Mouse (Mus musculus): ENCODE measurements around the gene Nubp2. TPM values are rescaled to one million over a fixed set of nuclear protein-coding genes. Genes with fewer than 3 reads are reported as not detected.

Gene Nubp2
- polyA plus RNA-seq, 1 experiment from 2014 or later: 63.2 TPM

GRCm38 (mm10) chr17:24900014-24900413 lies 13.9 kb upstream of the Nubp2 start:
- no peak overlapping the region for H3K9ac ChIP-seq (replicated peaks)
- H3K9me3 ChIP-seq (replicated peaks): no peaks in the 10 kb centered on the region
- H3K4me2 ChIP-seq: no peak overlapping the region
- no peak for ATAC-seq (ENCODE audit: low FRiP score)
- no peak overlapping the region for H3K27ac ChIP-seq (replicated peaks)
- H3K4me1 ChIP-seq: peaks cover 34% of the 10 kb centered on the region
- H3K4me3 ChIP-seq (replicated peaks): no peak overlapping the region
- H3K27me3 ChIP-seq (replicated peaks): no peaks in the 10 kb centered on the region
- H3K36me3 ChIP-seq: peaks cover 78% of the 10 kb centered on the region
- 98% methylated on average over 6 of the region's 6 CpGs for WGBS

GRCm38 (mm10) chr17:24899153-24899552 lies 13.0 kb upstream of the Nubp2 start:
- Histone ChIP-seq H3K4me2 (no peak overlapping the region), H3K27me3 (replicated peaks) (no peaks in the 10 kb centered on the region), H3K9ac (replicated peaks) (no peak overlapping the region), H3K4me1 (peaks cover 37% of the 10 kb centered on the region), H3K4me3 (replicated peaks) (no peak overlapping the region), H3K36me3 (peaks cover 70% of the 10 kb centered on the region), H3K27ac (replicated peaks) (no peak overlapping the region), H3K9me3 (replicated peaks) (no peaks in the 10 kb centered on the region)
- 81% methylated on average over 5 of the region's 5 CpGs for WGBS
- ATAC-seq (ENCODE audit: low FRiP score): no peak

- Histone ChIP-seq H3K9ac (replicated peaks) (0 out of 2 replicates have a peak overlapping the region, but pooled peaks have one; percentile 93), H3K4me2 (peak overlapping the region; percentile 99)
These were observed 12.1 kb upstream of the Nubp2 start for GRCm38 (mm10) chr17:24898041-24898854.

GRCm38 (mm10) chr17:24897600-24897999 lies 11.5 kb upstream of the Nubp2 start:
- Histone ChIP-seq H3K4me3 (replicated peaks) (peak overlapping the region; percentile 87), H3K9me3 (replicated peaks) (no peaks in the 10 kb centered on the region), H3K4me2 (peak overlapping the region; percentile 99), H3K36me3 (peaks cover 64% of the 10 kb centered on the region), H3K27ac (replicated peaks) (no peak overlapping the region), H3K4me1 (peaks cover 51% of the 10 kb centered on the region), H3K9ac (replicated peaks) (peak overlapping the region; percentile 93), H3K27me3 (replicated peaks) (no peaks in the 10 kb centered on the region)
- ATAC-seq (ENCODE audit: low FRiP score): no peak
- WGBS: 76% methylated on average over 4 of the region's 4 CpGs

More at GRCm38 (mm10) chr17:24898041-24898854, 12.1 kb upstream of the Nubp2 start:
- no peak for ATAC-seq (ENCODE audit: low FRiP score)
- peaks cover 46% of the 10 kb centered on the region for H3K4me1 ChIP-seq
- peaks cover 64% of the 10 kb centered on the region for H3K36me3 ChIP-seq
- peak overlapping the region; percentile 87; the same call in 1 of the 2 replicates for H3K4me3 ChIP-seq (replicated peaks)
- no peak overlapping the region for H3K27ac ChIP-seq (replicated peaks)
- no peaks in the 10 kb centered on the region for H3K27me3 ChIP-seq (replicated peaks)
- H3K9me3 ChIP-seq (replicated peaks): no peaks in the 10 kb centered on the region
- WGBS: 91% methylated on average over 4 of the region's 4 CpGs

GRCm38 (mm10) chr17:24896993-24897269 lies 10.8 kb upstream of the Nubp2 start:
- peak; percentile 9; the same call in 1 of the 2 replicates for ATAC-seq (ENCODE audit: low FRiP score)
- H3K27ac ChIP-seq (replicated peaks): peak overlapping the region; percentile 88
- no peaks in the 10 kb centered on the region for H3K27me3 ChIP-seq (replicated peaks)
- 23% methylated on average over 11 of the region's 11 CpGs for WGBS
- peak overlapping the region; percentile 87 for H3K4me3 ChIP-seq (replicated peaks)
- peak overlapping the region; percentile 99 for H3K4me2 ChIP-seq
- peaks cover 64% of the 10 kb centered on the region for H3K36me3 ChIP-seq
- H3K9ac ChIP-seq (replicated peaks): peak overlapping the region; percentile 93
- H3K9me3 ChIP-seq (replicated peaks): no peaks in the 10 kb centered on the region
- H3K4me1 ChIP-seq: peaks cover 51% of the 10 kb centered on the region

GRCm38 (mm10) chr17:24896241-24896992 lies 10.3 kb upstream of the Nubp2 start, which contains the start of gene Nme3:
Gene Nme3 (plus strand): TSS chr17:24896500.
- 1% methylated on average over 50 of the region's 50 CpGs for WGBS
- Histone ChIP-seq H3K36me3 (peaks cover 63% of the 10 kb centered on the region), H3K4me2 (peak within 1 kb of the TSS; percentile 99), H3K27me3 (replicated peaks) (no peaks in the 10 kb centered on the region), H3K4me3 (replicated peaks) (peak within 1 kb of the TSS; percentile 87), H3K4me1 (peaks cover 52% of the 10 kb centered on the region), H3K9ac (replicated peaks) (peak within 1 kb of the TSS; percentile 93), H3K27ac (replicated peaks) (peak within 1 kb of the TSS; percentile 88), H3K9me3 (replicated peaks) (no peaks in the 10 kb centered on the region)
- peak; percentile 72 for ATAC-seq (ENCODE audit: low FRiP score)

- H3K36me3 ChIP-seq: peaks cover 63% of the 10 kb centered on the region
- ATAC-seq (ENCODE audit: low FRiP score): no peak
- peak overlapping the region; percentile 99 for H3K4me2 ChIP-seq
- peak overlapping the region; percentile 87 for H3K4me3 ChIP-seq (replicated peaks)
- no peaks in the 10 kb centered on the region for H3K9me3 ChIP-seq (replicated peaks)
- peak overlapping the region; percentile 88 for H3K27ac ChIP-seq (replicated peaks)
- WGBS: 10% methylated on average over 23 of the region's 23 CpGs
- H3K27me3 ChIP-seq (replicated peaks): no peaks in the 10 kb centered on the region
- peaks cover 54% of the 10 kb centered on the region for H3K4me1 ChIP-seq
- peak overlapping the region; percentile 93 for H3K9ac ChIP-seq (replicated peaks)
These were observed 9.6 kb upstream of the Nubp2 start for GRCm38 (mm10) chr17:24895571-24896240.

- peak within 1 kb of the TSS; percentile 88 for H3K27ac ChIP-seq (replicated peaks)
- ATAC-seq (ENCODE audit: low FRiP score): peak; percentile 68
- H3K4me2 ChIP-seq: peak within 1 kb of the TSS; percentile 99
- under 1% methylated on average over 62 of the region's 62 CpGs for WGBS
- H3K4me1 ChIP-seq: peaks cover 61% of the 10 kb centered on the region
- no peaks in the 10 kb centered on the region for H3K9me3 ChIP-seq (replicated peaks)
- no peaks in the 10 kb centered on the region for H3K27me3 ChIP-seq (replicated peaks)
- peaks cover 63% of the 10 kb centered on the region for H3K36me3 ChIP-seq
- H3K9ac ChIP-seq (replicated peaks): peak within 1 kb of the TSS; percentile 93
- H3K4me3 ChIP-seq (replicated peaks): peak within 1 kb of the TSS; percentile 87
These were observed 8.9 kb upstream of the Nubp2 start, which contains the start of the genes Eme2 and Mrps34 for GRCm38 (mm10) chr17:24894995-24895547. Gene Eme2 (minus strand): TSS chr17:24895087. Gene Mrps34 (plus strand): TSS chr17:24895116.

- H3K4me1 ChIP-seq: peaks cover 65% of the 10 kb centered on the region
- peak overlapping the region; percentile 93 for H3K9ac ChIP-seq (replicated peaks)
- H3K4me3 ChIP-seq (replicated peaks): peak overlapping the region; percentile 87
- H3K27me3 ChIP-seq (replicated peaks): no peaks in the 10 kb centered on the region
- H3K4me2 ChIP-seq: peak overlapping the region; percentile 99
- no peaks in the 10 kb centered on the region for H3K9me3 ChIP-seq (replicated peaks)
- peak; percentile 33 for ATAC-seq (ENCODE audit: low FRiP score)
- H3K27ac ChIP-seq (replicated peaks): peak overlapping the region; percentile 88
- peaks cover 60% of the 10 kb centered on the region for H3K36me3 ChIP-seq
- 12% methylated on average over 31 of the region's 31 CpGs for WGBS
These were observed 8.2 kb upstream of the Nubp2 start for GRCm38 (mm10) chr17:24894061-24894994.

GRCm38 (mm10) chr17:24893276-24893675 lies 7.1 kb upstream of the Nubp2 start:
- Histone ChIP-seq H3K4me3 (replicated peaks) (0 out of 2 replicates have a peak overlapping the region, but pooled peaks have one; percentile 87), H3K9me3 (replicated peaks) (no peaks in the 10 kb centered on the region), H3K9ac (replicated peaks) (no peak overlapping the region), H3K27me3 (replicated peaks) (no peaks in the 10 kb centered on the region), H3K4me2 (peak overlapping the region; percentile 99; the same call in 1 of the 2 replicates), H3K27ac (replicated peaks) (no peak overlapping the region), H3K36me3 (peaks cover 59% of the 10 kb centered on the region), H3K4me1 (peaks cover 70% of the 10 kb centered on the region)
- whole genome bisulfite sequencing: 98% methylated on average over 2 of the region's 2 CpGs
- no peak for ATAC-seq (ENCODE audit: low FRiP score)
